Mouse (Mus musculus): ENCODE results near the gene Btg3.
"Not testable (repeated sequence)": the region's sequence is repeated elsewhere in the genome, so short reads cannot be mapped to it uniquely, and the experiment has no call there.

Btg3 gene

GRCm38 (mm10) chr16:78376745-78377570, at the start of gene Btg3:
Btg3 (minus strand) TSS chr16:78377192.
- peak; percentile 96 for DNase-seq (ENCODE audit: low read depth, low spot score)

GRCm38 (mm10) chr16:78417733-78418132, 40.7 kb upstream of the Btg3 start:
- DNase-seq (ENCODE audit: low read depth, low spot score): no peak

GRCm38 (mm10) chr16:78416500-78416899, 39.5 kb upstream of the Btg3 start:
- DNase-seq (ENCODE audit: low read depth, low spot score): no peak

- no peak for DNase-seq (ENCODE audit: low read depth, low spot score)
Observed at GRCm38 (mm10) chr16:78409991-78410390, 33.0 kb upstream of the Btg3 start.

GRCm38 (mm10) chr16:78407855-78408254, 30.9 kb upstream of the Btg3 start:
- no peak for DNase-seq (ENCODE audit: low read depth, low spot score)

GRCm38 (mm10) chr16:78406657-78407056, 29.7 kb upstream of the Btg3 start:
- DNase-seq (ENCODE audit: low read depth, low spot score): no peak

GRCm38 (mm10) chr16:78402316-78402715, 25.3 kb upstream of the Btg3 start:
- DNase-seq (ENCODE audit: low read depth, low spot score): no peak

GRCm38 (mm10) chr16:78399423-78399822, 22.4 kb upstream of the Btg3 start:
- no peak for DNase-seq (ENCODE audit: low read depth, low spot score)

- DNase-seq (ENCODE audit: low read depth, low spot score): no peak
Observed at GRCm38 (mm10) chr16:78398734-78399133, 21.7 kb upstream of the Btg3 start.

GRCm38 (mm10) chr16:78391354-78391753, 14.4 kb upstream of the Btg3 start:
- DNase-seq (ENCODE audit: low read depth, low spot score): no peak

- no peak for DNase-seq (ENCODE audit: low read depth, low spot score)
Observed at GRCm38 (mm10) chr16:78389986-78390385, 13.0 kb upstream of the Btg3 start.

- DNase-seq (ENCODE audit: low read depth, low spot score): no peak
Observed at GRCm38 (mm10) chr16:78389122-78389521, 12.1 kb upstream of the Btg3 start.

GRCm38 (mm10) chr16:78378493-78378892, 1.5 kb upstream of the Btg3 start:
- DNase-seq (ENCODE audit: low read depth, low spot score): no peak

- peak; percentile 89 for DNase-seq (ENCODE audit: low read depth, low spot score)
Observed at GRCm38 (mm10) chr16:78375821-78376691, 936 bp downstream of the Btg3 start.

- DNase-seq (ENCODE audit: low read depth, low spot score): peak; percentile 67
Observed at GRCm38 (mm10) chr16:78375222-78375621, 1.8 kb downstream of the Btg3 start.

GRCm38 (mm10) chr16:78373743-78374142, 3.2 kb downstream of the Btg3 start:
- no peak for DNase-seq (ENCODE audit: low read depth, low spot score)

GRCm38 (mm10) chr16:78372786-78373185, 4.2 kb downstream of the Btg3 start:
- DNase-seq (ENCODE audit: low read depth, low spot score): no peak

- DNase-seq (ENCODE audit: low read depth, low spot score): no peak
Observed at GRCm38 (mm10) chr16:78371491-78372046, 5.4 kb downstream of the Btg3 start.

- not testable (repeated sequence) for DNase-seq (ENCODE audit: low read depth, low spot score)
Observed at GRCm38 (mm10) chr16:78364554-78364953, 12.4 kb downstream of the Btg3 start.

GRCm38 (mm10) chr16:78361466-78361865, 15.5 kb downstream of the Btg3 start:
- DNase-seq (ENCODE audit: low read depth, low spot score): no peak

GRCm38 (mm10) chr16:78357757-78358156, 19.2 kb downstream of the Btg3 start:
- DNase-seq (ENCODE audit: low read depth, low spot score): no peak

GRCm38 (mm10) chr16:78347328-78347926, 29.6 kb downstream of the Btg3 start:
- DNase-seq (ENCODE audit: low read depth, low spot score): no peak

Measured in CD4-positive helper T cell, adult 2 months (primary cell).